Mouse (Mus musculus): ENCODE measurements around the gene Mthfd1l. TPM values are rescaled to one million over a fixed set of nuclear protein-coding genes. Genes with fewer than 3 reads are reported as not detected.
"Not testable (repeated sequence)": the region's sequence is repeated elsewhere in the genome, so short reads cannot be mapped to it uniquely, and the experiment has no call there.

Mthfd1l gene
- total RNA-seq, 2 experiments from 2014 or later = 8.6 to 9.6 TPM

GRCm38 (mm10) chr10:4188614-4189402 is 215.9 kb downstream of the Mthfd1l start:
- intact Hi-C loops (cut with DNase I) = no loop called here
- DNase-seq (ENCODE audit: extremely low spot score in 1 of 2, low spot score in 2 of 2) = no peak
- no peak overlapping the region for H3K4me3 ChIP-seq
- H3K27ac ChIP-seq = no peak overlapping the region
- no peak for TF ChIP-seq CTCF (IDR thresholded peaks at IDR 0.05)

- no peak for DNase-seq (ENCODE audit: extremely low spot score in 1 of 2, low spot score in 2 of 2)
- Histone ChIP-seq H3K4me3 (no peak overlapping the region), H3K27ac (no peak overlapping the region)
- TF ChIP-seq CTCF (IDR thresholded peaks at IDR 0.05) = no peak
- intact Hi-C loops (cut with DNase I) = no loop called here
These were observed 216.5 kb downstream of the Mthfd1l start for GRCm38 (mm10) chr10:4189422-4189821.

GRCm38 (mm10) chr10:4198978-4199377 is 226.1 kb downstream of the Mthfd1l start:
- DNase-seq (ENCODE audit: extremely low spot score in 1 of 2, low spot score in 2 of 2) = no peak
- no peak for TF ChIP-seq CTCF (IDR thresholded peaks at IDR 0.05)
- H3K27ac ChIP-seq = no peak overlapping the region
- intact Hi-C loops (cut with DNase I) = no loop called here
- H3K4me3 ChIP-seq = no peak overlapping the region

- H3K4me3 ChIP-seq = no peak overlapping the region
- TF ChIP-seq CTCF (IDR thresholded peaks at IDR 0.05) = no peak
- no peak overlapping the region for H3K27ac ChIP-seq
- intact Hi-C loops (cut with DNase I) = no loop called here
- DNase-seq (ENCODE audit: extremely low spot score in 1 of 2, low spot score in 2 of 2) = no peak
These were observed 227.0 kb downstream of the Mthfd1l start for GRCm38 (mm10) chr10:4199926-4200325.

- no peak for DNase-seq (ENCODE audit: extremely low spot score in 1 of 2, low spot score in 2 of 2)
- no peak overlapping the region for H3K27ac ChIP-seq
- intact Hi-C loops (cut with DNase I) = no loop called here
- no peak overlapping the region for H3K4me3 ChIP-seq
- TF ChIP-seq CTCF (IDR thresholded peaks at IDR 0.05) = no peak
These were observed 227.7 kb downstream of the Mthfd1l start for GRCm38 (mm10) chr10:4200546-4201104.

- no peak for DNase-seq (ENCODE audit: extremely low spot score in 1 of 2, low spot score in 2 of 2)
- TF ChIP-seq CTCF (IDR thresholded peaks at IDR 0.05) = no peak
- Histone ChIP-seq H3K4me3 (no peak overlapping the region), H3K27ac (no peak overlapping the region)
- intact Hi-C loops (cut with DNase I) = no loop called here
These were observed 228.2 kb downstream of the Mthfd1l start for GRCm38 (mm10) chr10:4201141-4201540.

GRCm38 (mm10) chr10:4203651-4204050 is 230.7 kb downstream of the Mthfd1l start:
- intact Hi-C loops (cut with DNase I); DNase-seq (ENCODE audit: extremely low spot score in 1 of 2, low spot score in 2 of 2); H3K4me3 ChIP-seq; H3K27ac ChIP-seq: not testable (repeated sequence)

- TF ChIP-seq CTCF (IDR thresholded peaks at IDR 0.05) = no peak
- no peak overlapping the region for H3K4me3 ChIP-seq
- intact Hi-C loops (cut with DNase I) = no loop called here
These were observed 236.1 kb downstream of the Mthfd1l start for GRCm38 (mm10) chr10:4209040-4209439.

GRCm38 (mm10) chr10:4210313-4211066 is 237.6 kb downstream of the Mthfd1l start:
- DNase-seq (ENCODE audit: extremely low spot score in 1 of 2, low spot score in 2 of 2) = no peak
- H3K27ac ChIP-seq = no peak overlapping the region
- H3K4me3 ChIP-seq = no peak overlapping the region
- TF ChIP-seq CTCF (IDR thresholded peaks at IDR 0.05) = no peak
- intact Hi-C loops (cut with DNase I) = no loop called here

More at GRCm38 (mm10) chr10:4209040-4209439, 236.1 kb downstream of the Mthfd1l start:
- no peak for DNase-seq (ENCODE audit: extremely low spot score in 1 of 2, low spot score in 2 of 2)
- H3K27ac ChIP-seq = no peak overlapping the region

GRCm38 (mm10) chr10:4211067-4211447 is 238.1 kb downstream of the Mthfd1l start:
- intact Hi-C loops (cut with DNase I) = no loop called here
- no peak for DNase-seq (ENCODE audit: extremely low spot score in 1 of 2, low spot score in 2 of 2)
- Histone ChIP-seq H3K4me3 (no peak overlapping the region), H3K27ac (no peak overlapping the region)
- no peak for TF ChIP-seq CTCF (IDR thresholded peaks at IDR 0.05)

Other genes starting within 250 kb of the Mthfd1l start
- gene Plekhg1, start 232.8 kb upstream of the Mthfd1l start, total RNA-seq (2021) = 10 to 100 TPM in 1 of 2 experiments, 1 to 10 TPM in 1; 7.4 to 10.8 TPM

Data from left cerebral cortex, adult 2 months (tissue).